Mouse (Mus musculus): ENCODE measurements at regions not wholly inside any gene's neighbourhood (a gene's known extent, or its start where the extent isn't known, plus 50 kb on each side); places are given as distances from the start of the nearest gene placed in this dataset.

- peak; percentile 70 for DNase-seq (ENCODE audit: low read depth, low spot score)
Observed at GRCm38 (mm10) chr10:67607297-67608032, 58.7 kb upstream of the Ado start.

- DNase-seq (ENCODE audit: low read depth, low spot score): no peak
Observed at GRCm38 (mm10) chr10:67606739-67607138, 58.0 kb upstream of the Ado start.

- DNase-seq (ENCODE audit: low read depth, low spot score): no peak
Observed at GRCm38 (mm10) chr10:67599390-67599789, 50.6 kb upstream of the Ado start.

GRCm38 (mm10) chr10:67598590-67599047, 49.9 kb upstream of the Ado start:
- no peak for DNase-seq (ENCODE audit: low read depth, low spot score)
